Mouse (Mus musculus) olfactory bulb, adult 2 months (tissue): ENCODE data around the gene Ager.
A peak's percentile ranks its signal among the peaks of the same experiment; 100 is the strongest.

ENCODE experiments used
- CTCF ChIP-seq: fragments of 200-500 bp; IDR thresholded peaks from 2 replicates; pipeline ENCODE4 v1.5.1; 2012; ENCODE audit warnings: low read depth, mild to moderate bottlenecking, low read length, moderate library complexity; ENCODE audit not compliant: insufficient read depth
- POLR2A ChIP-seq: fragments of 200-500 bp; IDR thresholded peaks from 2 replicates; pipeline ENCODE4 v1.6.1; 2012; ENCODE audit warnings: mild to moderate bottlenecking, low read depth, low read length, moderate library complexity; ENCODE audit not compliant: insufficient read depth

DNA sequence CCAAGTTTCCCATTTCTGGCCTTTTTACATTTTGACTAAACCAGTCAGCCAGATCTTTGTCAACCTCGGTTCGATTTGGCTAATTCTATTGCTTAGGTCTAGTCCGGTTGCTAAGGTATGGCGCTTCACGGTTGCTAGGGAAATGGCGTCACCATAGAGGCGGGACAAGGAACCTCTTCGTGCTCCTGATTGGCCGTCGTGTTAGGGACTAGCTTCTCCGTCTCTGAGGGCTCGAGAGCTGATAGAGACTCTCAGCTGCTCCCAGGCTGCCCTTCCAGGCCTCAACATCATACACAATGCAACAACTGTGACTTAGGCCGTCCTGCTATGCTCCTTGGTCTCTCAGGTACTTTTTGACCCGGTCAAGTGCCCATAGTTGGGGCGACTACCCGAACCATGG, 46.9 kb downstream of the Ager start, which contains the start of gene Fkbpl:
- TF ChIP-seq CTCF (no peak), POLR2A (0 out of 2 replicates have a peak, but pooled peaks have one; percentile 34)
